Mouse (Mus musculus) limb, embryonic 12.5 days (tissue): Measurements from ENCODE around the gene Nrf1. TPM values are rescaled to one million over a fixed set of nuclear protein-coding genes. Genes with fewer than 3 reads are reported as not detected.

ENCODE experiments used
- ATAC-seq: fragments of 200-750 bp; cut with Nextera tagmentation; 2 replicates; pipeline ENCODE4 v1.8.0; 2017; ENCODE audit warnings: low read depth, moderate TSS enrichment; ENCODE audit not compliant: insufficient number of reproducible peaks, insufficient read depth, low FRiP score, low TSS enrichment
- H3K27ac ChIP-seq: fragments of 300-500 bp; sonication (generic); 2 replicates; pipeline ENCODE4 v1.5.1; 2016; ENCODE audit warnings: mild to moderate bottlenecking, moderate library complexity
- H3K27me3 ChIP-seq: fragments of 300-500 bp; sonication (generic); 2 replicates; pipeline ENCODE4 v1.6.1; 2016; ENCODE audit warnings: mild to moderate bottlenecking, moderate library complexity
- H3K36me3 ChIP-seq: fragments of 300-500 bp; sonication (generic); 2 replicates; pipeline ENCODE4 v1.6.1; 2016; ENCODE audit warnings: mild to moderate bottlenecking, moderate library complexity
- H3K4me1 ChIP-seq: fragments of 300-500 bp; sonication (generic); replicated peaks from 2 replicates; pipeline ENCODE4 v1.6.1; 2016
- H3K4me2 ChIP-seq: fragments of 300-500 bp; sonication (generic); 2 replicates; pipeline ENCODE4 v1.6.1; 2016; ENCODE audit warnings: mild to moderate bottlenecking, moderate library complexity
- H3K4me3 ChIP-seq: fragments of 300-500 bp; sonication (generic); replicated peaks from 2 replicates; pipeline ENCODE4 v1.5.1; 2016; ENCODE audit warnings: mild to moderate bottlenecking
- H3K9ac ChIP-seq: fragments of 300-500 bp; sonication (generic); replicated peaks from 2 replicates; pipeline ENCODE4 v1.6.1; 2016; ENCODE audit warnings: mild to moderate bottlenecking, moderate library complexity
- H3K9me3 ChIP-seq: fragments of 300-500 bp; sonication (generic); 2 replicates; pipeline ENCODE4 v1.6.1; 2016; ENCODE audit warnings: mild to moderate bottlenecking, moderate library complexity
- WGBS: fragments of 180-500 bp; shearing (Covaris S2); methylation state at CpG from one replicate; pipeline ENCODE4 v1.1.7; 2016; 5-methylcytosine and 5-hydroxymethylcytosine counted together
- polyA plus RNA-seq: library from polyadenylated mRNA; unstranded; fragments of >200 nt; fragmentation: Nextera tagmentation; extraction: Ambion mirVana; gene quantifications from 2 replicates; pipeline ENCODE4 v1.2.1, GENCODE M21; 2016

Nrf1 gene
- polyA plus RNA-seq, 1 experiment from 2014 or later = 75.7 TPM

DNA sequence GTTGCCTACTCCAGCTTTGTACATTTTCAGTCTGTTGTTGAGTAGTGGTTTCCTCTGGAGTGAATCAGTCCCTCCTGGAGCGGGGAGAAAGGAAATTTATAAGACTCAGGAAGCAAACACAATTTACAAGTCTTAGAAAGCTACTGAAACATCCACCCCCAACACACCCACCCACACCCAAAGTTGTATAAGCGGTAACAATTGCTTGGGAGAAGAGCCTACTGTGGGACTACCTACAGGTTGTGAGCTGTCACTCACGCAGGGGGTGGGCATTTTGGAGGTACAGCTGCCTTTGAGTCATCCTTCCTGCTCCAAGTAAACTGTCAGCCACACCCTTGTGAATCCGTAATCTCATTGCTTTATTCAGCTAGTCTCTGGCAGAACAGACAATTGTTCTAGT is 19.4 kb upstream of the Nrf1 start:
- 82% methylated on average over 4 of the region's 4 CpGs for WGBS
- no peaks in the 10 kb centered on the region for H3K9me3 ChIP-seq
- H3K4me3 ChIP-seq = no peak overlapping the region
- H3K9ac ChIP-seq = no peak overlapping the region
- H3K4me1 ChIP-seq = 0 out of 2 replicates have a peak, but pooled peaks cover 6% of the 10 kb centered on the region
- no peak overlapping the region for H3K4me2 ChIP-seq
- H3K27me3 ChIP-seq = no peaks in the 10 kb centered on the region
- no peak for ATAC-seq
- no peaks in the 10 kb centered on the region for H3K36me3 ChIP-seq
- no peak overlapping the region for H3K27ac ChIP-seq

DNA sequence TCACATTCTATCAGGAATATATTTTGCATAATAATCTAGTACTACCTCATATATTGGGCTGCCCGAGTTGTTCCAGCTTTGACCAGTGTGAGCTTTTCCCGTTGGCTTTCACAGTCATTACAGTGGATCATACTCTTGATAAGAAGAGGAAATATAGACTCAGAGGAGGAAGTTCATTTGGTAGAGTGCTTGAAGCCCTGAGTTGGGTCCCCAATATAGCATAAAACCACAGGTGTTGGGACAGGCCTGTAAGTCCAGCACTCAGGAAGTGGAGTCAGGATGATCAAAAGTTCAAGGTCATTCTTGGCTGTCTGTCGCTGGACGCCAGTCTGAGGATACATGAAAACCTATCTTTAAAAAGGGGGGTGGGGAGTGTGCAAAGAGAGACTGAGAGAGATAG is 12.7 kb upstream of the Nrf1 start:
- H3K27me3 ChIP-seq = no peaks in the 10 kb centered on the region
- no peaks in the 10 kb centered on the region for H3K36me3 ChIP-seq
- no peaks in the 10 kb centered on the region for H3K4me1 ChIP-seq
- no peak overlapping the region for H3K9ac ChIP-seq
- WGBS = 90% methylated on average over 4 of the region's 4 CpGs
- H3K4me3 ChIP-seq = no peak overlapping the region
- H3K4me2 ChIP-seq = no peak overlapping the region
- ATAC-seq = no peak
- H3K27ac ChIP-seq = no peak overlapping the region
- H3K9me3 ChIP-seq = no peaks in the 10 kb centered on the region

DNA sequence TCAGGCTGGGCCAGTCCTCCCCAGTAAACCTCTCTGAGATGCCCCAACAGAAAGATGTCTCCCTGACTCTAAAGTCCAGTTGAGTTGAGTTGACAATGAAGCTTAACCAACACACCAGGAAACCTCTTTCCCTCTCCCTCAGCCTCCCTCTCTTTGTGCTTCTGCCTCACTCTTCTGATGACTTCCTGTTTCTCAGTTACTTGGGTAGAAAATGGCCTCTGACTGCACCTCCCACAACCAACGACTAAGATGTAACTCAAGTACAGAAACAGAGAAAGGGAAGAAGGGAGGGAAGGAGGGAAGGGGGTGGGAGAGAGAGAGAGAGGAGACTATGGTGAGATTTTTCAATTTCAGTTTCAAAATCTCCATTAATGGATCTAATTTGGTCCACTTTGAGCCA is 6.3 kb upstream of the Nrf1 start:
- ATAC-seq = no peak
- WGBS = 27% methylated on average over 1 of the region's 1 CpGs
- Histone ChIP-seq H3K9me3 (no peaks in the 10 kb centered on the region), H3K4me3 (no peak overlapping the region), H3K4me2 (no peak overlapping the region), H3K9ac (no peak overlapping the region), H3K27ac (no peak overlapping the region), H3K4me1 (no peaks in the 10 kb centered on the region), H3K36me3 (no peaks in the 10 kb centered on the region), H3K27me3 (no peaks in the 10 kb centered on the region)

DNA sequence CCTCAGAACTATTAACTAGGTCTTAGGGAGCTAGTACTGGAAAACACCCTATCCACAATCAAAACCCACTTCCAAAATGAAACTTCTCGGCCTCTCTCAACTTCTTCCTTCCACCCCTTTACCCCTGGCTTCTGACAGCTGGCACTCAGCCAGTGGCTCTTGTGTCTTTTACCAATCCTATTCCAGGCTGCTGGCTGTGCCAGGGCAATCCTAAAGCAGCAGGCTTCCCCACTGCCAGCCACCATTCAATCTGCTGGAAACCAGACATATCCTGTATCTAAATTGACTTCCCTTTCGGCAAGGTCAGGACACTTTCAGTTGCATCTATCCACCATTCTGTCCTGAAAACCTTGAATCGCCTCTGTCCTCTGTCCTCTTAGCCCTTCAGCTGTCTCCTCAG is 5.3 kb upstream of the Nrf1 start:
- no peak for ATAC-seq
- no peak overlapping the region for H3K4me3 ChIP-seq
- H3K27me3 ChIP-seq = no peaks in the 10 kb centered on the region
- no peaks in the 10 kb centered on the region for H3K9me3 ChIP-seq
- H3K9ac ChIP-seq = no peak overlapping the region
- H3K4me2 ChIP-seq = no peak overlapping the region
- no peak overlapping the region for H3K27ac ChIP-seq
- no peaks in the 10 kb centered on the region for H3K4me1 ChIP-seq
- no peaks in the 10 kb centered on the region for H3K36me3 ChIP-seq
- WGBS = 80% methylated on average over 3 of the region's 3 CpGs

DNA sequence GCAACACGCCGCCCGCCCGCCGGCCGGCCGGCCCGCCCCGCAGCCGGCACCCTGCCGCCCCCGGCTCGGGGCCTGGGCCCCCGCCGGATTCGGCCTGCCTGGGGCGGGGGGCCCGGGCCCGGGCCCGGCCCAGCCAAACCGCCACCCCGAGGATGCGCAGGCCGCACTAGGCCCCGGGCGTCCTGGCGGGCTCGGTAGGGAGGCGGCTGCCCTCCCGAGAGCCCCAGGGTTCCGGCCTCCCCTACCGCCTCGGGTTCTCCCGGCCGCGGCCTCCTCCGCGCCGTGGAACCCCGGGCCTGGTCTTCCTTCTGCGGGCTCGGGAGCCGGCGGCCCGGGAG is 344 bp downstream of the Nrf1 start:
- peak overlapping the region; percentile 100 for H3K27ac ChIP-seq

DNA sequence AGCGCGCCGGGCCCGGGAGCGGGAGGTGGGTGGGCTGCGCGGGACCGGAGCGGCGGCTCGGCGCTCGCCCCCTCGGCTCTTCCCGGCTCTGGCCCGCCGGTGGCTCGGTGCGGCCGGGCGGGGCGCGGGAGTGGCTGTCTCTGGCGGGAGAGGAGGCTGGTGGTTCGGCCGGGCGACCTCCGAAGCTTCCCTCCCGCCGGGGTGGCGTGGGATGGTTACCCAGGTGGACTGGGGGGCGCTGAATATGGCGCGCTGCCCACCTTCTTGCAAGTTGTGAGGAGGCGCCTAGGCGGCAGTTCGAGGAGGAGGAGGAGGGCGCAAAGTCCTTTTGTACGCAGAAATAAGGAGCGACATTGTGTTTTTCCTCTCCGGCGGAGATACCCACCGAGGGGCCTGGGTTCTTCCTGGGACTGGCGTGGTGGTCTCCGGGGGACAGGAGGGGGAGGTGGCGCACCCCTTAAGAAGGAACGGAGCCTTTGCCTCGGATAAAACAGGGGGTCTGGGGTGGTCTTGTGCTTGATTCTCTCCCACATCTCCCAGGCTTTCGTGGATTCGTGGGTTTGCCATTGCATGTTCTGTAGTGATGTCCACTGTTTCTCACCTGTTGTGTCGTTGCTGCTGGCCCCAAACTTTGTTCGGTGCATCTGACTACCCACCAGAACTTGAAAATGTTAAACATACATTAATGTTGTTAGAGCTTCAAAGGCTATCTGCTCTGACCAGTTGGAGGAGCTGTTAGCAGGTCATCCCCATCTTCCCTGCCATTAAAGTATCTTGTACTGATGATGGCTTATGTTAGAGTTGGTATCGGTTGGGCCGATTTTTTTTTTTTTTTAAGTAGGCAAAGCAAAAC is 939 bp downstream of the Nrf1 start:
- Histone ChIP-seq H3K27me3 (no peaks in the 10 kb centered on the region), H3K36me3 (peaks cover 4% of the 10 kb centered on the region; the same call in 1 of the 2 replicates), H3K4me1 (peaks cover 21% of the 10 kb centered on the region), H3K9me3 (no peaks in the 10 kb centered on the region), H3K4me3 (peak overlapping the region; percentile 98), H3K4me2 (peak overlapping the region; percentile 73), H3K27ac (peak overlapping the region; percentile 100), H3K9ac (peak overlapping the region; percentile 100)
- ATAC-seq = no peak
- WGBS = under 1% methylated on average over 48 of the region's 54 CpGs

More for the DNA sequence above, 344 bp downstream of the Nrf1 start:
- Histone ChIP-seq H3K9me3 (no peaks in the 10 kb centered on the region), H3K36me3 (no peaks in the 10 kb centered on the region), H3K27me3 (no peaks in the 10 kb centered on the region), H3K4me2 (peak overlapping the region; percentile 73), H3K9ac (peak overlapping the region; percentile 100), H3K4me1 (peaks cover 21% of the 10 kb centered on the region), H3K4me3 (peak overlapping the region; percentile 98)
- peak; percentile 81 for ATAC-seq
- under 1% methylated on average over 35 of the region's 45 CpGs for WGBS

DNA sequence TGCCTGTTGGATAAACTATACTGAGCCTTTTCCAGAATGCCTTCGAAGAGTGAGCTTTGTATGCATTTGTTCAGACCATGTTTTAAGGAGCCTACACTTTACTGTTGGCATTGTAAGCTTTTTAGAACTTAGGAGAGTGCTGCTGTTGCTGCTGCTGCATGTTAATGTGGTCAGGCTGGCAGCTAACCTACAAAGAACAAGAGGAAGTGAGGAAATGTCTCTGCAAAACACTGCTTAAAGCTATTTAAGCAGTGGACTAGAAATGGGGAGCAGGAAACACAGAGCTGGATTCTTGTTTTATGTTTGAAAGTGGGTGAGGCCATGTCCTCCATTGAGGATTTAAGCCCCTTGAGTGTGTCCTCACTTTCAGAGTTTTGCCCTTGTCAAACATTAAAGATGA is 5.3 kb downstream of the Nrf1 start:
- Histone ChIP-seq H3K4me2 (no peak overlapping the region), H3K36me3 (peaks cover 7% of the 10 kb centered on the region; the same call in 1 of the 2 replicates), H3K27me3 (no peaks in the 10 kb centered on the region), H3K9ac (no peak overlapping the region), H3K4me1 (peaks cover 21% of the 10 kb centered on the region), H3K27ac (no peak overlapping the region), H3K9me3 (no peaks in the 10 kb centered on the region), H3K4me3 (no peak overlapping the region)
- WGBS = 98% methylated on average over 1 of the region's 1 CpGs
- no peak for ATAC-seq

DNA sequence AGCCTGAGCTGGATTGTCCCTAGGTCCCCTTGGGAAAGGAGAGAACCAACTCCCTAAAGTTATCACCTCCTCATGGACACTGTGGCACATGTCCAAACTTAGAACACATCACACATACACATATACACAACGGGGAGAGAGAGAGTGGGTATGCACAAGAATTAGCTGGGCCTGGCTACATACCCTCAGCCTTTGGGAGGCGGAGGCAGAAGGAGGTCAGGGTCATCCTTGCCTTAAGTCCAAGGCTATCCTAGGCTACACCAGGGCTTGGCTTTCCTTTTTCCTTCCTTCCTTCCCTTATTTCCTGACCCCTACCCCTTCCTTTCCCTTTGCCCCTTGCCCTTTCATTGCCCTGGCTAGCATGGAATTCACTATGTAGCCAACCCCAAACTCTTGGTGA is 14.8 kb downstream of the Nrf1 start:
- Histone ChIP-seq H3K4me1 (no peaks in the 10 kb centered on the region), H3K27ac (no peak overlapping the region), H3K9me3 (no peaks in the 10 kb centered on the region), H3K4me3 (no peak overlapping the region), H3K4me2 (no peak overlapping the region), H3K9ac (no peak overlapping the region), H3K36me3 (peaks cover 5% of the 10 kb centered on the region; the same call in 1 of the 2 replicates), H3K27me3 (no peaks in the 10 kb centered on the region)
- 89% methylated on average over 2 of the region's 2 CpGs for WGBS
- ATAC-seq = no peak

DNA sequence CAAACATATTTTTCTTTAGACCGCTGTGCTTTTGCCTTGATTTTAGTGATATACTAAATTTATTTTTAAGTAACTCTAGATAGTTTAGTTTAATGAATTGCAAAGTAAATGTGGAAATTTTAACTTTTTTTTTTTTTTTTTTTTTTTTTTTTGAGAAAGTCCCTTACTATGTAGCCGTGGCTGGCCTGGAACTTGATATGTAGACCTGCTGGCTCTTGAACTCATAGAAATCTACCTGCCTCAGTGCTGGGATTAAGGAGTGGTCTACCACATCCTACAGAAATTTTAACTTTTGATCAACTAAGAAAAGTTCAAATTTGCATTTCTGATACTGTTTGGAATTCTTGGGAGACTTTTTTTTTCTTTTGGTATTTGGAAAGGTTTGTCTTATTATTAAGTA is 17.6 kb downstream of the Nrf1 start:
- no peak for ATAC-seq
- no peaks in the 10 kb centered on the region for H3K27me3 ChIP-seq
- 94% methylated on average over 2 of the region's 2 CpGs for WGBS
- no peaks in the 10 kb centered on the region for H3K9me3 ChIP-seq
- H3K4me3 ChIP-seq = no peak overlapping the region
- no peak overlapping the region for H3K27ac ChIP-seq
- no peaks in the 10 kb centered on the region for H3K4me1 ChIP-seq
- H3K9ac ChIP-seq = no peak overlapping the region
- H3K36me3 ChIP-seq = peaks cover 5% of the 10 kb centered on the region; the same call in 1 of the 2 replicates
- no peak overlapping the region for H3K4me2 ChIP-seq

DNA sequence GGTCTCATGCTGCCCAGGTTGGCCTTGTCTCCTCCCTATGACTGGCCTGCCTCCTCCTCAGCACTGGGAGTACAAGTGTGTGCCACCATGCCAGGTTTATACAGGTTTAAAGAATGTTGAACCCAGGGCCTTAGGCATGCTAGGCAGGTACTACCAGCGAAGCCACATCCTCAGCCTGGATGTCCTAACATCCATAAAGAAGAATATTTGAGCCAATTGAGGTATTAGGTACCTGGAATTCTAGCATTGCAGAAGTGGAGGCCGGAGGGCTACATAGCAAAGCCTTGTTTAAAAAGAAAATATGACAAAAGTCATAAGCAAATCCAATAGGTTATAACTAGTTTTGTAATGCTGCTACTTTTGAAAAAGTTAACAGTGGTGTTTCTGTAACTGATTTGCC is 19.0 kb downstream of the Nrf1 start:
- H3K4me3 ChIP-seq = no peak overlapping the region
- H3K4me1 ChIP-seq = no peaks in the 10 kb centered on the region
- H3K9ac ChIP-seq = no peak overlapping the region
- no peak overlapping the region for H3K27ac ChIP-seq
- WGBS = 97% methylated on average over 2 of the region's 2 CpGs
- ATAC-seq = no peak
- no peaks in the 10 kb centered on the region for H3K9me3 ChIP-seq
- no peaks in the 10 kb centered on the region for H3K27me3 ChIP-seq
- no peak overlapping the region for H3K4me2 ChIP-seq
- peaks cover 5% of the 10 kb centered on the region; the same call in 1 of the 2 replicates for H3K36me3 ChIP-seq

DNA sequence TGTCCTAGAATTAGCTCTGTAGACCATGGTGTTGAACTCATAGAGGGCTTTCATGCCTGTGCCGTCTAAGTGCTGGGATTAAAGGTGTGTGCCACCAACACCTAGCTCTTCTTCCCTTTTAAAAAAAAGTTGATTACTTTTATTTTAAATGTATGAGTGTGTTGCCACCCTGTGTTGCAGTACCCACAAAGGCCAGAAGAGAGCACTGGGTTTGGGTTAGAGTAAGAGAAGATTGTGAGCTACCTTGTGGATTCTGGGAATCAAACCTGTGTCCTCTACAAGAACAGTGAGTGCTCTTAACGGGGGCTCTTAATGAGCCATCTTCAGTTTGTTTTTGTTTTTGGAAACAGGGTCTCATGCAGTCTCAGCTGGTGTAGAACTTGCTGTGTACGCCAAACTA is 24.7 kb downstream of the Nrf1 start:
- Histone ChIP-seq H3K9me3 (no peaks in the 10 kb centered on the region), H3K27ac (no peak overlapping the region), H3K36me3 (no peaks in the 10 kb centered on the region), H3K4me3 (no peak overlapping the region), H3K4me2 (no peak overlapping the region), H3K27me3 (no peaks in the 10 kb centered on the region), H3K9ac (no peak overlapping the region), H3K4me1 (peaks cover 9% of the 10 kb centered on the region; the same call in 1 of the 2 replicates)
- ATAC-seq = no peak
- WGBS = 91% methylated on average over 3 of the region's 3 CpGs
